Mouse (Mus musculus) C3H10T1/2 (cell line): ENCODE measurements around the gene Krtap26-1. TPM values are rescaled to one million over a fixed set of nuclear protein-coding genes. Genes with fewer than 3 reads are reported as not detected.

Source experiments
- polyA plus RNA-seq, 2 experiments: library from polyadenylated mRNA; unstranded; fragments of >200 nt; fragmentation: generic; extraction: Trizol; gene quantifications; one replicate each; pipeline ENCODE4 v1.2.1; 2012; ENCODE audit warnings: missing spikeins in 2 of 2

The Krtap26-1 gene
- not detected for polyA plus RNA-seq

GRCm38 (mm10) chr16:88647358-88647846 is at the start of gene Krtap26-1:
Gene Krtap26-1 (minus strand): TSS chr16:88647796.

GRCm38 (mm10) chr16:88671571-88671970 is 24.0 kb upstream of the Krtap26-1 start, which contains the start of gene Krtap27-1:
Gene Krtap27-1 (minus strand): TSS chr16:88671671.

GRCm38 (mm10) chr16:88627566-88627965 is 20.0 kb downstream of the Krtap26-1 start, which contains the start of gene 2310079G19Rik:
Gene 2310079G19Rik (minus strand): TSS chr16:88627666.

DNA sequence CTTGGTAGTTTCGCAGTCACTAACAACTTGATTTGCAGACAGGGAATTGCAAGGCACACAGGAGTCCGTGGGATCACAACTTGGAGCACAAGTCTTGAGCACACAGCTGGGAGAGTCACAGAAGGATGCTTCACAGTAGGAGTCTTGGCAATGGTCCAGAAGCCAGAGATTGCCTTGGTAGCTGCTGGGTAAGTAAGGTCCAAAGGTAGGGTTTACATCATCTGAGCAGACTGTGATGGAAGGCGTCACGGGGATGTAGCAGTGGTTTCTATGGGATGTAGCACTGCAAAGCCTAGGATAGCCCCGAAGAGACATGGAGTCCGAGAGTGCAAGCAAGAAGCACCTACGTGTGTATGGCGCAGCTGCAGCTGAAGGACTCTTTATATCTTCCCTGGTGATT is 35.7 kb downstream of the Krtap26-1 start, which contains the start of gene Krtap24-1:
Gene Krtap24-1, minus strand, starts transcription at position 358 of the 400 bp plus-strand sequence.

Other genes starting within 250 kb of the Krtap26-1 start
- gene Cldn17, start 140.8 kb downstream of the Krtap26-1 start, polyA plus RNA-seq = not detected
- not detected for gene Cldn8, start 84.6 kb downstream of the Krtap26-1 start, polyA plus RNA-seq
- not detected for gene Krtap24-1, start 35.5 kb downstream of the Krtap26-1 start, polyA plus RNA-seq
- gene 2310079G19Rik, start 20.1 kb downstream of the Krtap26-1 start, polyA plus RNA-seq = not detected
- gene Krtap27-1, start 23.9 kb upstream of the Krtap26-1 start, polyA plus RNA-seq = not detected
- gene 2310061N02Rik, start 60.2 kb upstream of the Krtap26-1 start, polyA plus RNA-seq = not detected
- not detected for gene Krtap13-1, start 81.1 kb upstream of the Krtap26-1 start, polyA plus RNA-seq
- not detected for gene Krtap13, start 103.8 kb upstream of the Krtap26-1 start, polyA plus RNA-seq
- gene 2310034C09Rik, start 111.1 kb upstream of the Krtap26-1 start, polyA plus RNA-seq = not detected
- gene 2310057N15Rik, start 126.4 kb upstream of the Krtap26-1 start, polyA plus RNA-seq = not detected
- gene Gm5965, start 130.1 kb upstream of the Krtap26-1 start, polyA plus RNA-seq = not detected
- gene Gm20741, start 164.4 kb upstream of the Krtap26-1 start, polyA plus RNA-seq = not detected
- gene Krtap15, start 172.4 kb upstream of the Krtap26-1 start, polyA plus RNA-seq = not detected
- gene Krtap14, start 178.3 kb upstream of the Krtap26-1 start, polyA plus RNA-seq = not detected
- not detected for gene Krtap19-1, start 221.6 kb upstream of the Krtap26-1 start, polyA plus RNA-seq
- gene Krtap19-2, start 226.5 kb upstream of the Krtap26-1 start, polyA plus RNA-seq = not detected
- gene Krtap19-3, start 230.2 kb upstream of the Krtap26-1 start, polyA plus RNA-seq = not detected
- gene Krtap19-4, start 237.3 kb upstream of the Krtap26-1 start, polyA plus RNA-seq = not detected
- gene Krtap19-5, start 248.7 kb upstream of the Krtap26-1 start, polyA plus RNA-seq = not detected